Mouse (Mus musculus) embryonic stem cell, embryonic (primary cell): Measurements from ENCODE around the gene Clec10a.

Experiments
- CTCF ChIA-PET, 4 experiments: fragments of 300-600 bp in 2 of 4; fragments of 350-600 bp in 2 of 4; sonication (Branson Sonifier 250); formaldehyde crosslinking; loops; one replicate each; lab custom pipeline; 2022; ENCODE audit warnings: inconsistent platforms in 2 of 4; lab: Charles Lee
- POLR2A ChIA-PET, 4 experiments: fragments of 300-600 bp in 2 of 4; fragments of 350-600 bp in 2 of 4; sonication (Branson Sonifier 250); formaldehyde crosslinking; loops; one replicate each; lab custom pipeline; 2022; ENCODE audit warnings: antibody characterized with exemption in 4 of 4, inconsistent platforms in 1 of 4; lab: Charles Lee

The Clec10a gene

DNA sequence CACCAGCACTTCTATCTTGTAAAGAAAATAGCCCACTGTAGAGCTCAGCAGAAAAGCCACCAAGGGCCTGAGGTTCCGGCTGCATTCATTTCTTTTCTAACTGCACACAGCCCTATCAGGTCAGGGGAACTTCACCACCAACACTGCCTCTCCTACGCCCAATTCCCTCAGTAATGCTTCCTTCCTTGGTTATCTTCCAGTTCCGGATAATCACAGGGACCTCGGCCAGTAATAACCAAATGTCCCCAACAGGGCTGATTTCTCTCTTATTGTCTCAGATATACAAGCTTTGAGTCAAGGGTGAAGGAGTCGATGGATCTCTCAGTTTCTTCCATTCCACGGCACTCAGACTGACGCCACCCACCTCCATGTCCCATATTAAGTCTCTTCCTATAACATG, 51.3 kb downstream of the Clec10a start:
- ChIA-PET CTCF (interaction anchor here in 1 of 4 experiments (0.6 kb wide), 1 partner anchor 292 kb away, joined by 3 read pairs; no protein-coding TSS in a partner anchor), POLR2A (interaction anchor here in 2 of 4 experiments (0.7 to 2.5 kb wide), 5 partner anchors 13 to 197 kb away, joined by 3 to 12 read pairs (median 4); partner anchors contain the start of genes 0610010K14Rik (in 2 of the 2) and Slc16a13 (in 1 of the 2))

DNA sequence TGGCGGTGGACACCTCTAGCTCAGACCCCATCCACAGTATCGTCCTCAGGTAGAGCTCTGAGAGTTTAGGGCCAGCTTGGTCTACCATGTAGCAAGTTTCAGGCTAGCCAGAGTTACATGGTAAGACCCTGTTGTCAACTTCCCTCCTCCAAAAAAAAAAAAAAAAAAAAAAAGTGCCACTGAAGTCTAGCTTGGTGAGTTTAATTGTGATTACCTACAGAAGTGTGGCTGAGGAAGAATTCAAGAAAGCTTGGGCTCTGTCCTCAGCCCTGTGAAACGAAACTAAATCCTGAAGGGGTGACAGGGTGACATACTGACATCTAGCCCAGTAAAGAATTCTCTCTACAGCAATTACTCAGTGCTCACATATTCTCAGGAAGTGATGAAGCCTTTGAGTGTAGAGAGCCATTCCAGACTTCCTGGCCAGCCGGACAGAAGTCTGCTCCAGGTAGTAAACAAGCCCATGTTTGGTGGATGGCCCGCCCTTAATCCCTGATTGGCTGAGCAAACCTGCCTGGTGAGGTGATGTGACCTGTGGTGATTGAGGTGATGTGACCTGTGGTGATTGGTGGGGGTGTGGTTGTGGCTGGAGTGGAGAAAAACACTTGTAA, 52.9 kb downstream of the Clec10a start:
- CTCF ChIA-PET = interaction anchor here in 3 of 4 experiments (0.6 to 1.8 kb wide), 7 partner anchors 10 to 290 kb away, joined by 3 to 6 read pairs (median 4); no protein-coding TSS in a partner anchor
- POLR2A ChIA-PET = interaction anchor here in 3 of 4 experiments (0.6 to 1.9 kb wide), 12 partner anchors 8 to 287 kb away, joined by 3 to 7 read pairs (median 4); partner anchors contain the start of genes 0610010K14Rik (in 1 of the 3) and Eif5a (in 1 of the 3)

DNA sequence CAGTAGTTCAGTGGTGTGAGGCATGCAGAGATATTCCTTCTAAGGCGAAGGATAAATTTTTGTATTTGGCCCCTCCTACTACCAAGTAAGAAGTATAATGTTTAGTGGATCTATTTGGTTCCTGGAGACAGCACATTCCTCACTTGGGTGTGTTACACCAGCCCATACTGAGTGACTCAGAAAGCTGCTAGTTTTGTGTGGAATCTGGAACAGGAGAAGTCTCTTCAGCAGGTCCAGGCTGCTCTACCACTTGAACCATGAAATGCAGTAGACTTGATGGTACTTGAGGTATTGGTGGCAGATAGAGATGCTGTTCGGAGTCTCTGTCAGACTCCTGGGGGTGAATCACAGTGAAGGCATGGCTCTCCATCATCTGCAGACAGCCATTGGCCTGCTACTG, 54.7 kb downstream of the Clec10a start:
- CTCF ChIA-PET = interaction anchor here in 3 of 4 experiments (0.8 to 5.3 kb wide), 5 partner anchors 9 to 262 kb away, joined by 3 to 51 read pairs (median 4); no protein-coding TSS in a partner anchor
- POLR2A ChIA-PET = interaction anchor here in 3 of 4 experiments (0.6 to 3.6 kb wide), 7 partner anchors 9 to 289 kb away, joined by 3 to 26 read pairs (median 5); partner anchors contain the start of genes Eif5a (in 1 of the 3) and Slc16a13 (in 1 of the 3)

DNA sequence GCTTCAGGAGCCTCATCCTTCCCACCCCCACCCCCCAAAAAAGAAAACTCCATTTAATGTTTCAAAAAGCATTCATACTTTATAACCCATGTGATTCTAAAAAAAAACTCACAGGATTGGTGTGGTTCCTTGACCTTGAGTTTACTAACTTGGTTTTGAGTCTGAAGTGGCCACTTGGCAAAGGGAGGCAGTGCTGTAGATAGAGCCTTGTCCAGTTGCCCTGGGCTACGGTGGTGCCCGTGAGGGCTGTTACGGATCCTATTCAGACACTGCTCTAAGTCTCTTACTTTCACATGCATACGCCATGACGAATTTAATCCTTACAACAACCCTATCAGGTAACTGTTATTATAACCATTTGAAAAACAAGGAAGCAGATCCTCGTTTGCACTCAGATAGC, 56.0 kb downstream of the Clec10a start:
- ChIA-PET POLR2A (interaction anchor here in 3 of 4 experiments (0.6 to 3.6 kb wide), 9 partner anchors 9 to 313 kb away, joined by 3 to 26 read pairs (median 4); partner anchors contain the start of genes Slc16a13 (in 2 of the 3), 0610010K14Rik (in 1 of the 3) and Psmb6 (in 1 of the 3)), CTCF (interaction anchor here (1.3 to 5.3 kb wide), 14 partner anchors 10 to 261 kb away, joined by 4 to 51 read pairs (median 8); no protein-coding TSS in a partner anchor)

DNA sequence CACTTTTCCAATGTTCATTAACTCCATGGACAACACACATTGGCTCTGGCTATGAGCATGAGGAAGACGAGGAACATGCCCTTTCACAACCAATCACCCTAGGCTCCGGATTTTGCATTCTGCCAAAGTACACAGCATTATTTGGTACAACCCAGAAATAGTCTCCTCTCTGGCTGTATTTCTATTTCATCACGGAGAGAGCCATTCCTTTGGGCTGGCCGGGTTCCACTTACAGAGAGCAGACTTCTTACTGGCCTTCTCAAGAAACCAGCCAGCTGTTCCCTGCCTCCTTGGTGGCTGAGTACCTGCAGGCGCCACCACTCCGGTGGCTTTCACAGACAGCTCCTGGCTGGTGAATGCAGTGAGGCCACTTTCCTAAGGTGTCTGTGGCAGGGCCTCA, 56.4 kb downstream of the Clec10a start, which contains the start of gene Slc16a11:
TSS of gene Slc16a11 (plus strand) at position 330 of the 400 bp plus-strand sequence.
- POLR2A ChIA-PET = interaction anchor here in 3 of 4 experiments (0.6 to 3.6 kb wide), 22 partner anchors 9 to 336 kb away, joined by 3 to 26 read pairs (median 4); partner anchors contain the start of genes Slc16a13 (in 2 of the 3), 0610010K14Rik (in 1 of the 3), Acadvl (in 1 of the 3) and Gm21988 (in 1 of the 3)
- CTCF ChIA-PET = interaction anchor here (0.6 to 5.3 kb wide), 46 partner anchors 8 to 580 kb away, joined by 3 to 51 read pairs (median 4); partner anchors contain the start of genes Acadvl (in 1 of the 4), Arrb2 (in 1 of the 4), Slc16a13 (in 1 of the 4) and Slc2a4 (in 1 of the 4)

DNA sequence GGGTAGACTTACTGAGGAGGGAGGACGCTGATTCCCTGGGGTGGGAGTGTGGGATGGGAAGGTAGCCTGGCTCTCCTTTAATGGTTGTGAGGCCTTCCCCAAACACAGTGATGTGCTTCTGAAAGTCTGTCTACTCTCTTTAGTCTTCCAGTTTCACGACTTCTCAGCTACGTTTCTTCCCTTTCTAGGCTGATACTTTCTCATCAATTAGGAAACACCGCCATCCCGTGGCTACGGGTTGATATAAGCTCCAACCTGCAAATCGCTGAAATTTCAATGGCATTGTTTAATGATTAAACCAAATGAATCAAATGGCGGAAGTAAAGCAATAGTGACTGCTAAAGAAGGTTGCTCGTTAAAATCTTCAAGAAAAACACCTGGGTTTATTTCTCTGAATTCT, 56.9 kb downstream of the Clec10a start:
- CTCF ChIA-PET = interaction anchor here (0.6 to 5.3 kb wide), 53 partner anchors 8 to 580 kb away, joined by 3 to 51 read pairs (median 4); partner anchors contain the start of genes 0610010K14Rik (in 1 of the 4), Acadvl (in 1 of the 4), Arrb2 (in 1 of the 4) and Slc16a13 (in 1 of the 4)

DNA sequence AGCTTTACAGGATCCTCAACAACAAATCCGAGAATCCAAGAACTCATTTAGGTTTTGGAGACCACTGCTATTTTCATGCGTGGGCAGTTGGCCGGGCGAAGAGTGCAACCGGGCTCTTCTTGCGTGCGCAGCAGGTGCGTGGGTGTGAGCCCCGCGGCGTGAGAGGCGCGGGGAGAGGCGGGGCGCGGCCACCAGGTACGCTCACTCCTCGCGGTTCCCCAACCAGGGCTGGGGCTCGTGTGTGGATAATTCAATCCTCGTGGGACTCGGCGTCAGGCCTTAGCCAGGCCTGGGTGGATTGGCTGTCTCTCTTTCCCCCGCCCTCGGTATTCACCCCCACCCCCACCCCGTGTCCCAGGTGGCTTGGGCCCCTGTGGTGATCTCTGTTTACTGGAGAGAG, 57.7 kb downstream of the Clec10a start:
- POLR2A ChIA-PET = interaction anchor here in 3 of 4 experiments (0.6 to 2.3 kb wide), 17 partner anchors 9 to 278 kb away, joined by 3 to 7 read pairs (median 4); partner anchors contain the start of genes Dvl2 (in 2 of the 3), 0610010K14Rik (in 1 of the 3), Slc2a4 (in 1 of the 3) and Ybx2 (in 1 of the 3)

More for the DNA sequence above, 56.9 kb downstream of the Clec10a start:
- POLR2A ChIA-PET = interaction anchor here in 3 of 4 experiments (0.5 to 3.6 kb wide), 32 partner anchors 9 to 336 kb away, joined by 3 to 26 read pairs (median 4); partner anchors contain the start of genes 0610010K14Rik (in 2 of the 3), Slc16a13 (in 2 of the 3), Acadvl (in 1 of the 3) and Dvl2 (in 1 of the 3)

DNA sequence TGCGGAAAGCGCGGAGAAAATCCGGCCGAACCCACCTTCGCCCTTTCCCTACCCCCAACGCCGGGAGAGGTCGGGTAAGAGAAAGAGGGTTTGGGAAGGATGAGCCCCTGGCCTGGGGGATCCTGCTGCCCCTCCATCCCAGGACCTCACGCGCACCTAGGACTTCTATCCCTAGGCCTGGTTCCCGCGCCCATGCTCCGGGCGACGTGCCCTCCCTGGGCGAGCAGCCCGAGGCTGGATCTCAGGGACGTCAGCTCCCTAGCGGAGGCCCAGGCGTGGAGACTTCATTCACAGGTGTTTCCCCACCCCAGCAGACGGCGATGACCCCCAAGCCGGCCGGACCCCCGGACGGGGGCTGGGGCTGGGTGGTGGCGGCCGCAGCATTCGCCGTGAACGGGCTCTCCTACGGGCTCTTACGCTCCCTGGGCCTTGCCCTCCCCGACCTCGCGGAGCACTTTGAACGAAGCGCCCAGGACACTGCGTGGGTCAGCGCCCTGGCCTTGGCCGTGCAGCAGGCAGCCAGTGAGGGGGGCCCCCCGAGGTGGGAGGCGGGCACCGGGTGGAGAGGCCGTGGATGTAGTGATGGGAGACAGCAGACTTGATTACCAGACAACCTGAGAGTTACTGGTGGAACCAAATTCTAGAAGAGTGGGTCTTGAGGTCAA, 58.3 kb downstream of the Clec10a start:
- POLR2A ChIA-PET = interaction anchor here in 3 of 4 experiments (1.0 to 2.3 kb wide), 12 partner anchors 8 to 278 kb away, joined by 3 to 7 read pairs (median 5); partner anchors contain the start of genes 0610010K14Rik (in 1 of the 3), Dvl2 (in 1 of the 3), Slc2a4 (in 1 of the 3) and Ybx2 (in 1 of the 3)
- CTCF ChIA-PET = interaction anchor here (0.6 to 5.3 kb wide), 12 partner anchors 8 to 281 kb away, joined by 3 to 51 read pairs (median 6); no protein-coding TSS in a partner anchor

More for the DNA sequence above, 57.7 kb downstream of the Clec10a start:
- CTCF ChIA-PET = interaction anchor here (0.6 to 5.3 kb wide), 21 partner anchors 8 to 280 kb away, joined by 3 to 51 read pairs (median 4); partner anchors contain the start of gene Slc2a4 (in 1 of the 4)

DNA sequence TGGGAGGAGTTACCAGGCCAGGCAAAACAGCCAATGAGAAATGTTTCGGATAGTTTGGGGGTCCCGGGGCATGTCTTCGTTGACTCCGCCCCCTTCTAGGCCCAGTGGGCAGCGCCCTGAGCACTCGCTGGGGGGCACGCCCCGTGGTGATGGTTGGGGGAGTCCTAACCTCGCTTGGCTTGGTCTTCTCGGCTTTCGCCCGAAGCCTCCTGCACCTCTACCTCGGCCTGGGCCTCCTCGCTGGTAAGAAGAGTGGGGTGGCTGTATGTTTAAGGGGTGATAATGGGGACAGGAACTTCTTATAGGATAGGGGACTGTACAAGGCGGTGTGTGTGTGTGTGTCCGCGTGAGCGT, 58.8 kb downstream of the Clec10a start:
- ChIA-PET POLR2A (interaction anchor here in 2 of 4 experiments (1.1 to 2.3 kb wide), 4 partner anchors 7 to 22 kb away, joined by 5 to 7 read pairs (median 6); partner anchors contain the start of gene 0610010K14Rik (in 1 of the 2)), CTCF (interaction anchor here in 2 of 4 experiments (1.3 to 5.3 kb wide), 4 partner anchors 13 to 16 kb away, joined by 3 to 51 read pairs (median 18); partner anchors contain the start of gene Bcl6b (in 1 of the 2))

DNA sequence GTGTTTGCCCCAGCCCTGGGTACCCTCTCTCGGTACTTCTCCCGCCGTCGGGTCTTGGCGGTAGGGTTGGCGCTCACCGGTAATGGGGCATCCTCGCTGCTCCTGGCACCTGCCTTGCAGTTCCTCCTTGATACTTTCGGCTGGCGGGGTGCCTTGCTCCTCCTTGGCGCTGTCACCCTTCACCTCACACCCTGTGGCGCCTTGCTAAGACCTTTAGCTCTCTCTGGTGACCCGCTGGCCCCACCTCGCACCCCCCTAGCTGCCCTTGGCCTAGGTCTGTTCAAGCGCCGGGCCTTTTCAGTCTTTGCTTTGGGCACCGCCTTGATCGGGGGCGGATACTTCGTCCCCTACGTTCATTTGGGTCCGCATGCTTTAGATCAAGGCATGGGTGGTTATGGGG, 59.3 kb downstream of the Clec10a start:
- ChIA-PET POLR2A (interaction anchor here in 2 of 4 experiments (0.6 to 2.6 kb wide), 6 partner anchors 13 to 22 kb away, joined by 3 to 8 read pairs (median 4); partner anchors contain the start of genes 0610010K14Rik (in 1 of the 2) and Bcl6b (in 1 of the 2)), CTCF (interaction anchor here in 2 of 4 experiments (1.9 to 2.2 kb wide), 2 partner anchors 14 to 15 kb away, joined by 7 to 9 read pairs (median 9); partner anchors contain the start of gene Bcl6b (in 1 of the 2))

DNA sequence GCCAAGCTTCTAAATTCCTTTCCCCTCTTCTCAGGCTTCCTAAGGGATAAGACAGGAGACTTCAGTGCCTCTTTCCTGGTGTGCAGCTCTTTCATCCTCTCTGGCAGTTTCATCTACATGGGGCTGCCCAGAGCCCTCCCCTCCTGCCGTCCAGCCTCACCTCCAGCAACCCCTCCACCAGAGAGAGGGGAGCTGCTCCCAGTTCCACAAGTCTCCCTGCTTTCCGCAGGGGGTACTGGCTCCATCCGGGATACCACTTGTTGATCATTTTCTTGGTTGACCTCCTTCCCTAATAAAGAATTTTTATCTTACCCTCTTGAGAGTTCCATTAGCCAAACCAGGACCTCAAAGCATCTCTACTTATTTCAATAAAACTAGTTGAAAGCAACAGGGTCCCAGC, 60.1 kb downstream of the Clec10a start:
- ChIA-PET CTCF (interaction anchor here in 3 of 4 experiments (0.9 to 2.2 kb wide), 4 partner anchors 10 to 14 kb away, joined by 3 to 9 read pairs (median 7); partner anchors contain the start of gene Bcl6b (in 1 of the 3)), POLR2A (interaction anchor here in 3 of 4 experiments (0.6 to 2.6 kb wide), 9 partner anchors 12 to 41 kb away, joined by 3 to 8 read pairs (median 3); partner anchors contain the start of genes 0610010K14Rik (in 1 of the 3) and Bcl6b (in 1 of the 3))

DNA sequence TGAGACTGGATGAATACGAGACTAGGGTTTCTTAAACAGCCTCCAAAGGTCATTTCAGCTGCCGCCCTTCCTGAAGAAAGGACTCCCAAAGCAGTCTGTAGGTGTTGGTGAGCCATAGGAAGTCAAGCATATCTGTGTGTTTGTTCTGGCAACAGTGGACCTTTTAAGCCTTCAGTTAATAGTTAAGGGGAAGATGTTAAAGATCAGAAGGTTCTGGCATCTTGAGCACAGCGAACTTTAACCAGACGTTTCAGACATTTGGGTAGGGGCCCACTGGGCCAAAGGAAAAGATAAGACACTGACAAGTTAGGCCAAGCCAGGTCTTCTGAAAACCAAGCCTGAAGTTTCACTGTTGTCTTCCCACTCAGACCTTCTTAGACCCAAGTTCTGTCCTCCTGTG, 62.0 kb downstream of the Clec10a start:
- ChIA-PET POLR2A (interaction anchor here in 2 of 4 experiments (0.6 to 2.6 kb wide), 3 partner anchors 13 to 447 kb away, joined by 3 to 8 read pairs (median 3); partner anchors contain the start of genes Bcl6b (in 1 of the 2), Gm21988 (in 1 of the 2) and Rnasek (in 1 of the 2)), CTCF (no interaction called here)

DNA sequence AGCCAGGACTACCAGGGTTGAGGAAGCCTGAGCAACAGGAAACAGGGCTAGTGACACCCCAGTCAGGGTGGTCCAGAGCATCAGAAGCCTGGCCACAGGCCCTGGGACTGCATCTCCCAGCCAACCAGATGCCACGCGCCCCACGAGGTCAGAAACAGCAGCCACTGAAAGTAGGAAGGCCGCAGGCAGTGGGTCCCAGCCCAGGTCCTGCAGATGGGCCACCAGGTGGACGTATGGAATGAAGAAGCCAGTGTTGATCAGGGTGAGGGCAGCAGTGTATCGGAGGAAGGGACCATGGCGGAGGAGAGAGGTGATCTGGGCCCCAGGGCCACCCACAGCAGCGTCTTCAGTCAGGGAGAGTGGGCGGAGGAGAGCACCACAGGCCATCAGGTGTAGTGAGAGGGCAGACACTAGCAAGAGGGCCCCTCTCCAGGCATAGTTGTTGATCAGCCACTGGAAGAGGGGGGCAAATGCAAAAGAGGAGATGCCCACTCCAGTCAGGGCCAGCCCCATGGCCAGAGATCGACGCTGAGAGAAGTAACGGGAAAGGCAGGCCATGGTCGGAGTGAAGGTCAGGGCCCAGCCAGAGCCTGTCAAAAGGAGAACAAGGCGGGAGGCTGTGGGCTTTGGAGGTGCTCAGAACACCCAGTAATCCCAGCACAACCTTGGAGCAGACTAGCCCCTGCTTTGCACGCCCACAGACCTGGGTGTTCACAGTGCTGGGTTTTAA, 62.9 kb downstream of the Clec10a start:
- CTCF ChIA-PET = no interaction called here

DNA sequence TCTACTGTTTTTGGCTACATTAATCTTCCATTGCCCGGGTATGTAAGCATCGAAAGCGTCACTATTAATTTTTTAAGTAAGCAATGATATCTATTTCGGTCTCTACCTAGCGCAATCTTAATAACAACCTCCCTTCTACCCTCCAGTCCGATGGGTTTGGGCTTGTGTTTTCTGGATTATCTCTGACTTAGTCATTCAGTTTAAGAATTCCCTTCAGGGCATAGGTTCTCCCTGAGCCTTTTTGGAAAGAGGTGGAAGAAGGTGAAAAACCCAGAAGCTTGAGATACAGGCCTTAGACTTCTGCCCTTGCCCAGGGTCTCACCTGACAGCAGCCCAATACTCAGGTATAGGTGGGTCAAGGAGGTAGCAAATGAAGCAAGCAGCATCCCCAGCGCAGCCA, 63.9 kb downstream of the Clec10a start:
- ChIA-PET CTCF (interaction anchor here in 1 of 4 experiments (1.1 to 1.6 kb wide), 2 partner anchors 10 to 18 kb away, joined by 4 to 5 read pairs; no protein-coding TSS in a partner anchor), POLR2A (interaction anchor here in 2 of 4 experiments (0.9 to 4.7 kb wide), 7 partner anchors 9 to 30 kb away, joined by 3 to 47 read pairs (median 5); partner anchors contain the start of genes 0610010K14Rik (in 1 of the 2), Bcl6b (in 1 of the 2), Gm21988 (in 1 of the 2) and Rnasek (in 1 of the 2))

More for the DNA sequence above, 62.9 kb downstream of the Clec10a start:
- POLR2A ChIA-PET = interaction anchor here in 1 of 4 experiments (4.7 kb wide), 1 partner anchor 20 kb away, joined by 47 read pairs; the partner anchor contains the start of genes 0610010K14Rik, Gm21988 and Rnasek

DNA sequence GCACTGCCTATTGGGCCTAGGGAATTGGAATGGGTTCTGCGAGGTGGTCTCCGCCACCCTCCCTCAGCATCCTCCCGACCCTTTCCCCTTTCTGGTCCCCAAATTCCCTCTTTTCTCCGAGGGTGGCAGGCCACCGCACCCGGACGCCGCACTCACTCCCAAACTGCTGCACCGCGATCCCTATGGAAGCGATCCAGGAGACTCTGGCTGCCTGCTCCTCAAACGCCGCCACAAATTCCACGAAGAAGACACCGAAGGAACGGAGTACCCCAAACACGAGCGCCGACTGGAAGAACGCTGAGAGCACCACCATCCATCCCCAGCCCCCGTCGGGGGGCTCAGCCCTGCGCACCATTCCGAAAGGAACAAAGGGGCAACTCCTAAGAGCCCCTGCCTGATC, 64.3 kb downstream of the Clec10a start:
- CTCF ChIA-PET = interaction anchor here in 3 of 4 experiments (0.8 to 2.4 kb wide), 5 partner anchors 10 to 272 kb away, joined by 3 to 10 read pairs (median 4); no protein-coding TSS in a partner anchor

More for the DNA sequence above, 64.3 kb downstream of the Clec10a start:
- POLR2A ChIA-PET = interaction anchor here in 2 of 4 experiments (0.7 to 4.7 kb wide), 19 partner anchors 8 to 224 kb away, joined by 3 to 47 read pairs (median 5); partner anchors contain the start of genes 0610010K14Rik (in 2 of the 2), Bcl6b (in 2 of the 2), Slc16a11 (in 2 of the 2) and Gm21988 (in 1 of the 2)
